Mouse (Mus musculus) layer of hippocampus, adult 11-12 months (tissue): Measurements from ENCODE around the gene Sntb2.
"Not testable (repeated sequence)": the region's sequence is repeated elsewhere in the genome, so short reads cannot be mapped to it uniquely, and the experiment has no call there.

Source experiments
- DNase-seq: peaks from one replicate; pipeline ENCODE4 v3.0.0; 2022; ENCODE audit warnings: low spot score

Sntb2 gene

DNA sequence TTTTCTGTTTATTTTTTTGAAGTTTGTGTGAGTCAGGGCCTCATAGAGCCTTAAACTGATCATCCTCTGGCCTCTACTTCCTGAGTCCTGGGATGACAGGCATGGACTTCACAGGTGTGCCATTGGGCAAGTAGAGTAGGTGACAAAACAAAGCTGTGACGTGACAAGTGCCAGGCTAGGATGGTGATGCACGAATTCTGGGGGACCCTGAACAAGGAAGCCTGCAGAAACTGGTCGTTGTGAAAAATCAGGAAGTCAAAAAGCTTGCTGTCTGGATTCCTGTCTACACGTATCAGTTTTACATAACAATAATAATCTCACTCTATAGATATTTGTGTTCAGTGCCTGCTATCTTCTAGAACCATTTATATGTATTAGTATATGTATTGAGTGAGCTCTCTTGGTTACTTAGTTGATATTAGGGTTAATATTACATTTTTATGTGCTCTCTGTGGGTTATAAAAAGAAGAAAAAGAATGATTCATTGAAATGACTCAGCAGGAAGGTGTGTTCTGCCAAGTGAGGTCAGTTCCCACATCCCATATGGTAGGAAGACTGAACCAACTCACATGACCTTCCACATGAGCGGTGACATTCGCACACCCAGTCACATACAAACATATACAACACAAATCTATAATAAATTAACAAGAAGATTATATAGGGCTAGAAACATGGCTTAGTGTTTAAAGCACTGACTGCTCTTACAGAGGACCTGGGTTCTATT is 37.2 kb downstream of the Sntb2 start:
- no peak for DNase-seq

DNA sequence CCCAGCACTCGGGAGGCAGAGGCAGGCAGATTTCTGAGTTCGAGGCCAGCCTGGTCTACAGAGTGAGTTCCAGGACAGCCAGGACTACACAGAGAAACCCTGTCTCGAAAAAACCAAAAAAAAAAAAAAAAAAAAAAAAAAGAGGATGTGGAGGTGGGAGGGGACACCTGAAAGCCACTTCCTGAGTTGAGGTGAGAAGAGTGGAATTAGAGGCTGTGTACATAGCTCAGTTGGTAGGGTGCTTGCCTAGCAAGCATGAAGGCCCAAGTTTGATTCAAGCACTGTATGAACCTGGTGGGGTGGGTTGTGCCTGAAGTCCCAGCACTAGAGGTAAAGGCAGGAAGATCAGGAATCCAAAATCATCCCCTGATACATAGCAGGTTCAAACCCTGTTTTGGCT is 38.0 kb downstream of the Sntb2 start:
- DNase-seq, result not testable (repeated sequence)

DNA sequence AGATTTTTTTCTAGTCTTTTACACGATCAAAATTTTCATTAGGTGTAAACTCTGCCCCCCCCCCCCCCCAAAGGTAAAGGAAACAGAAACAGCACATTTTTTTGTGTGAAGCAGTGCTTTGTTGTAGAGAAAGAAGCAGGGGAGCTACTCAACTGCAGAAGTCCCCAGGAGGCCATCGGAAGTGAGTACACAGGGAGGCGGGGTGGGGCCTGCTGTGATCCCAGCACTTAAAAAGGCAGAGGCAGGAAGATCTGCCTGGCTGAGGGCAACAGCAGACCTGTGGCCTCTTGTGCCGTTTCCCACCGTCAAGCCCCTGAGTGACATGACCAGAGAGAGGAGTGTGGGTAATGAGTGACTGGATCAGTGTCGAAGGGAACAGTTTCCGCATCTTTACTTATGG is 39.2 kb downstream of the Sntb2 start:
- DNase-seq, result no peak

DNA sequence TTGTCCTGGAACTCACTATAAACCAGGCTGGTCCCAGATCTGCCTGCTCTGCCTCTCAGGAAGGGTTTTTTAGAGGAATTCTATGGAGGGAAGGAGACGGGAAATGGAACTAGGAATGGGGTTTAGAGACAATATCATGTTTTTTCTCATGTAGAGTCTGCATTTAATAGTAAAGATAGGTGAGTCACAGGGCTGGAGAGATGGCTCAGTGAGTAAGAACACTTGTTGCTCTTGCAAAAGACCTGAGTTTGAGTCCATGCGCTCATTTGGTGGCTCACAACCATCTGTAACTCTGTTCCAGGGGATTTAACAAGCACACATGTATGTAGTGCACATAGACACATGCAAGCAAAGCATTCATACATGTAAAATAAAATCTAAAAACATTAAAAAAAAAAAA is 40.2 kb downstream of the Sntb2 start:
- DNase-seq, result no peak

DNA sequence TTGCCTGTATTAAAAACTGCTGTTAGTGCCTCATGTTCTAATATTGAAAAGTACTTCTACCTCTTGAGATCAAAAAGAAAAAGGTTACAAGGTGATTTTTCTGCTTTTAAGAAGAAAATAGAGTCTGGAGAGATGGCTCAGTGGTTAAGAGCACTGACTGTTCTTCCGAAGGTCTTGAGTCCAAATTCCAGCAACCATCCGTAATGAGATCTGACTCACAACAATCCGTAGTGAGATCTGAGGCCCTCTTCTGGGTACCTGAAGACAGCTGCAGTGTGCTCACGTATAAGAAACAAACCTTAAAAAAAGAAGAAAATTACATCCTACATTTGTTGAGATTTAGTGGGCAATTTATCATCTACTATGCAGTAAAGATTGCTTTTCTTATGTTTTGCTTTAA is 40.9 kb downstream of the Sntb2 start:
- DNase-seq, result no peak

DNA sequence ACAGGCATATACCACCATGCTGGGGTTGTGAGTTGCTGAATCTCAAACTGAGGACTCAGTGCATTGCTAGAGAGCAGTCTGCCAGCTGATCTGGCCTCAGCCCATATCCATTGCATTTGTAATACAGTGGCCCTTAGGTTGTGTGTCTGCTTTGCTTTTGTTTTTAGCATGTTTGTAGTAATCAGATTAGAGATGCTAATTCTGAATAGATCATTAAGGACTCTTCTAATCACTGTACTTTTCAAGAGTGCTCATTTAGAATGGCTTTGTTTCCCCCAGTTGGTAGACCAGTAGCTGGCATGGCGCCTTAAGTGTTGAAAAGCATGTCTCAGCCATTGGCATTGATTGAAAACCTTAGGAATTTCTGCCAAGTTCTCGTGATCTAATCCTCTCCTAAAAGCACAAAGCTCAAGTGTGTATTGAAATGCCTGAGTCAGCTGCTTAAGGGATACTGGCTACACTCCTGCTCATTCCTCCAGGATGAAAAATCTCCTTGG is 43.3 kb downstream of the Sntb2 start:
- peak; percentile 55 for DNase-seq

DNA sequence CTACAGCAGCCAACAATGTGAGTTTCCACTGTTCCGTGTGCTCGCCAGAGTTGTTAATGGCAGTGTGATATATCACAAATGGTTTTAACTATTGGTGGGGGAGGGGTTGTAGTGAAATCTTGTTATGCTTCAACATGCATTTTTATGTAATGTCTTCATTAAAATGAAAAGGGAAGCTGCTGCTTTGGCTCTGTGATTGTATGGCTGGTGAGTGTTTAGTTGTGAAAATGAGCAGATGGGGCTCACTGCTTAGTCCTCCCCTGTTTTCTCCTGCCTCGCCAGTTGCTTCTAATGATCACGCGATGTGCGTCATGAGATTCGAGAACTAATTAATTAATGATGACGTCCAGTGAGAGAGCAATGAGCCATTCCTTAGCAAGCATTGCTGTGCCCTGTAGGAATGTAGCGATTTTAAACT is 49.9 kb downstream of the Sntb2 start:
- peak; percentile 36 for DNase-seq

DNA sequence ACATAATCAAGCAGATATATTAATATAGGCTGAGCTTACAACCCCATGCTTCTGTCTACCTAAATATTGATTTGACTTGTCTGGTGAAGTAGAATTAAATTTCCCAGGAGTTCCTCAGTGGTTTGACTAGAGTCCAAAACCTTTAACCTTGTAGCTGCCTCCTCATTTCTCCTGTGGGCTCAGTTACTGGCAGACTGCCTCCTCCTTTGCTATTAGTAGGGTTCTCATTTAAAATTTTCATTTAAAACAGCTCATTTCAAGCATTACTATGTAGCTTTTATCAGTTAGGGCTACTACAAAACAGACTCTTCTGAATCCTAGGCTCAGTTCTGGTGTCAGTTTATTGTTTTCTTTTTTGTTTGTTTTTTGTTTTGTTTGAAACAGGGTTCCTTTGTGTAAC is 50.4 kb downstream of the Sntb2 start:
- no peak for DNase-seq

DNA sequence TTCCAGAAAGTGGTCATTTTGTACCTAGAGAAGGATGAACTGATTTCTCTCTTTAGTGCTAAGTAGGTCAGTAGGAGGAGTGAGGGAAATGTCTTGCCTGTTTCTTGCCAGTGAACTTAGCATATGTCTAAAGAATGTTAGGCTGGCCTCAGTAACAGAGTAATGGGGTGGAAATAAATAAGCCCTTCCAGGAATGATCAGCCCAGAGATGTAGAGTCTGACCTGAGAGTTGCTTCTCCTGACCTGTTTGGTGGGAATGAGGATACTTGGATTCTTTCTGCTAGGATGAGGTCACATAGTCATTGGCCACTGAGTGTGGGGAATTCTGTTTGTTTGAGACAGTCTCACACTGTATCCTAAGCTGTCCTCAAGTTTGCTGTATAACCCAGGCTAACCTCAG is 52.0 kb downstream of the Sntb2 start:
- no peak for DNase-seq

DNA sequence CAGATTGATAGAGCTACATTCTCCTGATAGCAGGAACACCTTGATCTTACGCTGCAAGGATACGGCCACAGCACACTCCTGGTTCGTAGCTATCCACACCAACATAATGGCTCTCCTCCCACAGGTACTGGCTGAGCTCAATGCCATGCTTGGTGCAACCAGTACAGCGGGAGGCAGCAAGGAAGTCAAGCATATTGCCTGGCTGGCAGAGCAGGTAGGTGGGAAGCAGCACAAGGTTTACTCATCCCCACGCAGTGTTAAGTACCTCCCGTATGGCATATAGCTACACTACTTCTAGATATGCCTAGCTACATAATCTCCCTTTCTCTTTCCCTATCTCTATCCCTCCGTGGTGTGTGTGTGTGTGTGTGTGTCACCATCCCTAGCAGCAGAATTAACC is 55.8 kb downstream of the Sntb2 start:
- DNase-seq, result peak; percentile 28

DNA sequence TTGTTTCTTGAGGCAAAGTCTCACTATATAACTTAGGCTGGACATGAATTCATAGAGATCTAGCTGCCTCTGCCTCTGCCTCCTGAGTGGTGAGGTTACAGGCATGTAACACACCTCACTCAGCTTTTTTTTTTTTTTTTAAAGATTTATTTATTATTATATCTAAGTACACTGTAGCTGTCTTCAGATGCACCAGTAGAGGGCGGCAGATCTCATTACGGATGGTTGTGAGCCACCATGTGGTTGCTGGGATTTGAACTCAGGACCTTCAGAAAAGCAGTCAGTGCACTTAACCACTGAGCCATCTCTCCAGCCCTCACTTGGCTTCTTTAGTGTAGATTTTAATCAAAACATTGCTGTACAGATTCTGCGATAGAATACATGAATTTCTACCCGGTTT is 60.8 kb downstream of the Sntb2 start:
- DNase-seq, result not testable (repeated sequence)

DNA sequence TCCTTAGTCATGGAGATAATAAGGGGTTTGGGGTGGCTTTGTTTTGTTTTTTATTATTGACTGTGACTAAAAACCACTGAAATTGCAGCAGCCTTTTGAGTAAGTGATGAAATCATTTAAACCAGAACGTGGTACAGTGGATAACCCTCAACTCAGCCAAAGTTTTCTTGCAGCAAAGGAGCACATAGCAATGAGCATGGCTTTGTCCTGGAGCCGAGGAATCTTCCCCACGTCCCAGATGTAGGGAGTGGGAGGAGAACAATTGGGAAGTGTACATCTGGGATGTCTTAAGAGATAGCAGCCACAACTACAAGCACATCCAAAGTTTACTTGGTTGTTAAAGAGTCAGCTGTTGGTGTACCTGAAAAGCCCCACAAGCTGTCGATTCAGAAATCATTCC is 61.9 kb downstream of the Sntb2 start:
- DNase-seq, result no peak

DNA sequence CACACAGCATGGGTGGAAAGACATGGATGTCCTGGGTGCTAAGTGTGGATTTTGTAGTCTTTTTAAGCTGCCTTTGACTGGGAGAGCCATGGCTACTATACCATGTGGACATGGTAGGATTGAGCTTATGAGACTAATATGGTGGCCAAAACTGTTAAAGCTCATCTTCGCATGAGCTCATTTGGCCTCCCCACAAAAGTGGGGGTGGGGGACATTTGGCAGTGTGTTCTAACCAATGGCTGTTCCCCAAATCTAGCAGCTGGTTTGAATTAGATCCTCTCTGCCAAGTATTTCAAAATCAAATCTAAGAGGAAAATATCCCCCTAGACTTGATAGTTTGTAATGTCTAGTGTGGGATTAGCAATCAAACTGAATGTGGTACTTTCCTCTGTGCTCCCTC is 63.5 kb downstream of the Sntb2 start:
- peak; percentile 67 for DNase-seq

DNA sequence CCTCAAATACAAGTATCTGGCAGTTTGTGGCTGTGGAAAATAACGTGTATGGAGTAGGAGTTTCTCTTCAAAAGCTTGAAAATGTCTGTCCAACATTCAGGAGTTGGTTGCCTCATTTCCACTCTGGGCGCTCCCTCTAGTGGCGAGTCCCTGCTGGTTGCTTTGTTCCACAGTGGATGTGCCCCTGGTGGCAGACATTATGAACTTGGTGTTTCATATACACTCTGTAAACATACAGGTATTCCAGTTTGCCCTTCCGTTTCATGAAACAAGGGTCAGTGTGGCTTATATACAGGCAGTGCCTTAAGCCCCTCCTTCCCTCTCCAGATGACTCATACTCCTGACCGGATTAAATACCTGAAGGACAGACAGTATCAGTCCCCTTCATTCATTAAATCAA is 67.0 kb downstream of the Sntb2 start:
- peak; percentile 92 for DNase-seq

DNA sequence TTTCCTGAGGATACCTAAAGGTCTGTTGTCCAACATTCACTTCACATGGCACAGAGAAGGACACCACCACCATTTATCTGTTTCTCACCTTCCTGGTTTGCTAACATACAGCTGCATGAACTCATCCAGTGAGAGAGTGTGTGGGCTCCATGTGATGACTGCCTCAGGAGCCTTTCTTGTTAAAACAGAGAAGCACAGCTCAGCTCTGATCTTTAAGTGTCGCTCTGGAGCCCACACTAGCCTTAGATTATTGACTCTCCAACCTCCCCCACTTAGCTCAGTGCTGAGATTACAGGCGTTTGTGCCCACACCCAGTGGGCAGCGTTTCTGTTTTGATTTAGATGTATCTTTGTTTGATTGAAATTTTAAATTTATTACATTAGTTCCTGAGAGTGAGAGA is 72.2 kb downstream of the Sntb2 start:
- DNase-seq, result no peak

DNA sequence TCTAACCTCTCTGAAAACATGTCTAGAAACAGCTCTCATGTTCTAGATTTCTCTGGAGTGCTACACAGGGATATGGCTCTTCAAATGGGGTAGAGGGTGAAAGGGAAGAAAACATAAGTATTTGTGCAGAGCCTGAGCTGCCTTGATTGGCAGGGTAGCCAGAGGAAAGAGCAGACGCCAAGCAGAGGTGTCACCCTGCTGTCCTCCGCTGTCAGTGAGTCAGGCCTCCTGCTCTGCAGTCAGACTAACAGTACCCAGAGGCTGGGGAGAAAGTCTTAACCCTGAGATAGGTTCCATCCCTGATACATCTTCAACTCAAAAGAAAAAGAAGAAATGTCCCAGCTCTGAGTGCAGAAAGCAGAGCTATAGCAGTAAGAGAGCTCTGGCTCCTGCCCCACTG is 77.1 kb downstream of the Sntb2 start:
- no peak for DNase-seq

DNA sequence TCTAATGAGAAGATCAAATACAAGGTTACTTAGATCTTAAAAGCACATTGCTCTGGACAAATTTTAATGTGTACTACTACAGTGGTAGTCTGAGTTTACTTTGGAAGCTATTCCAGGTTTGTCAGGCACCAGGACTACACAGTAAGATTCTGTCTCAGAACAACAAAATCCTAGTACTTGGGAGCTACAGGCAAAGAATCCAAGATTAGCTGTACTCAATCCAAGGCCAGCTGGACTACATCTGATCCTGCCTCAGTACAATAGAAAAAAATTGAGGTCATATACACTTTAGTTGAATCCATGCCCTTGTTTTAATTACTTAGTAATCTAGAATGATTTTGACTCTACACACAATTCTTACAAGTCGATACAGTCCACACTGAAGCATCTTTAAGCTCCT is 79.4 kb downstream of the Sntb2 start:
- DNase-seq, result no peak

DNA sequence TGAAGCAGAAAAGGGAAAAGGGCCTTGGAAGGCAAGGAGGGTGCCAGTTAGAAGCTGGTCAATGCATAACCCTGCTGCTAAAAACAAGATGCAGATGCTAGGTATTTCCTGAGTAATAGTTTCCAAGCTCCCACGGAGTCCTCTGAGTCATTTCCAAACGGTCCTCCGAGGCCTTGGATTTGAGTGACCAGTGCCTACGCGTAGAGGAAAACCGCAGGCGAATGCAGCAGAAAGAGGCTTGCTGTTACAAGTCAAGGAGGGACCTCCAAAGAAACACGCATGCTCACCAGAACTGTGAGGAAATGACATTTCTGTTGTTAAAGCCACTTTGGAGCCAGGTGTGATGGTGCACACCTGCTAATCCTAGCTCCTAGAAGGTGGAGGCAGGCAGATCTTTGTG is 87.9 kb downstream of the Sntb2 start:
- no peak for DNase-seq

DNA sequence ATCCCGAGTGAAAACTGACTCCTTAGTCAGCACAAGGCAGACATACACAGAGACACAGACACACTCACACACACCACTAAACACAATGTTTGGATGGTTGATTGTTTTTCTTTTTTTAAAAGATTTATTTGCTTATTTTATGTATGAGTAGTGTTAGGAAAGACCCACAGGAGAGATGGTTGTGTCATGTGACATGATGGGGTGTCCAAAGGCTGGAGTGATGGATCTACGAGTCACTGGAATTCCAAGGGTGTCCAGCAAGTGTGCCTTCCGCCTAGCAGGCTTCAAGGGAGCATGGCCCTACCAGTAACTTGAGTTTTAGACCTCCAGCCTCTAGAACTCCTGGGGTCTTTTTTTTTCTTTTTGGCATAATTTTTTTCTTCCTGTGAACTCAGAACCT is 93.8 kb downstream of the Sntb2 start:
- DNase-seq, result no peak

DNA sequence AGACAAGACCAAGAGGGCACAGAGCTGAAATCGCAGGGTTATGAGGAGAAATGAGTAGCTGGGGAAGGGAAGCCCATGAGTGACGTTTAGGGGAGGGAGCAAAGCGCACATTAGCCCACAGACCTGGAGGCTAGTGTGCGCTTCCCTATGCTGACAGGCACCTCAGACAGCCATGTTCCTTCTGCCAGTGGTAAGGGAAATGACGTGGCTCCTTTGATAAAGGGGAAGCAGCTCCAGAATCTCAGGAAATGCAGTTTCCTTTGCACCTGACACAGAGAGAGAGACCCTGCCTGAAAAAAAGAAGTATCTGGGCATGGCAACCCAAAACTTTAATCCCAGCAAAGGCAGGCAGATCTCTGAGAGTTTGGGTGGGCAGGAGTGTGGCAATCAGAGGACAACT is 94.5 kb downstream of the Sntb2 start:
- DNase-seq, result no peak

DNA sequence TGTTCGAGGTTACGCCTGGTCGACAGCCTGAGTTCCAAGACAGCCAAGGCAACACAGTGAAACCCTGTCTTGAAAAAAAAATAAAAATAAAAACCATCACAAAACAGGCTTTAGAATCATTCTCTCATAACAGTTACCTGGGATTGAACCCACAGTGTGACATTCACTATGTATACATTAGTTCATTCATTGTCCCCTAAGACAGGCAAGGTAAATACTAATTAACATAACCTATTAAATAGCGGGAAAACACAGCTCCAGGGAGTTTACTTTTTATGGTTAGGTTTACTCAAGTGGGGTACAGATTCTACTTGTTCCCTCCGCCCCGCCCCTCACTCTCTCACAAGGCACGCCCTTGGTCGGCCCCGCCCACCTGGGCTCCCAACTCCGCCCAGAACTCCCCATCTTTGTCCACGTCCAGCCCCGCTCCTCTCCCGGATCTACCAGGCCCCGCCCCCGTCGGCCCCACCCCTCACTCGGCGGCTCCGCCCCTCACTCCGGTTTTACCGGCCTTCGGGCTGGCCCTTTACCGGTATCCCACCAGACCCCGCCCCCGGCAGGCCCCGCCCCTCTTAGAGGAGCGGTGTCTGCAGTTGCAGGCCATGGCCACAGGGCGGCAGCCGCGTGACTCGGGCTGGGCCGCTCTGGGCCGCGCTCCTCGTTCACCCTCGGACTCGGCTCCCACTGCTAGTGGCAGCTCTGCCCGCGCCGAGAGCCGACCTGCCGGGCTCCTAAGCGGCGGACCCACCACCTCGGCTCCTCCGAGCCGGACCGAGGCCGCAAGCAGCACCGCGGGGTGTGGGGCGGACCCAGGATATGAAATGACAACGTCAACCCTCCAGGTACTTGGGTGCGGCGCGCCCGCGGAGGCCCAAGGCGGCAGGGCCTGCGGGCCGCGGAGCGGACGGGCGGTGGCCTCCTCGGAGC is 95.4 kb downstream of the Sntb2 start, which contains the start of gene Vps4a:
TSS of gene Vps4a (plus strand) at position 573 of the 927 bp plus-strand sequence.
- peak; percentile 96 for DNase-seq

DNA sequence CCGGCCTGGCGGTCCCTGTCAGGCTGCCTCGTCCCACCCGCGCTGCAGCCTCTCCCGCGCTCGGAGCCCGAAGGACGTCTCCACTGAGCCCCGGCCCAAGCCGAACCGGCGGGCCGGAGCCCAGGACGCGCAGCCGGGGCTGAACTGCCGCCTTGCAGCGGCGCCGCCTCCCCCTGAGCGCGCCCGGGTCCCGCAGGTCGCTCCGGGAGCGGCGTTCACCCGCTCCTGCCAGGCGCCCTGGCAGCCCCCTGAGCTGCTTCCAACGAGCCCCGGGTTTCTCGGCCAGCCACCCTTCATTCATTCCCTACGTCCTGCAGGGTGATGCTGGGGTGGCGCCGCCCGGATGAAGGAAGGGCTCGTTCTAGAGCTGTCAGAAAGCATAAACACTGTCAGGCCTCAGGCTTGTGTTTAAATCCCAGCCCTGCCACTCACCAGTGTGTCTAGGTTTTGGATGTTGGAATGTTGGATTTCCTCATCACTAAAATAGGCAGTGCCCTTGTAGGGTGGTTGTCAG is 96.1 kb downstream of the Sntb2 start:
- no peak for DNase-seq

DNA sequence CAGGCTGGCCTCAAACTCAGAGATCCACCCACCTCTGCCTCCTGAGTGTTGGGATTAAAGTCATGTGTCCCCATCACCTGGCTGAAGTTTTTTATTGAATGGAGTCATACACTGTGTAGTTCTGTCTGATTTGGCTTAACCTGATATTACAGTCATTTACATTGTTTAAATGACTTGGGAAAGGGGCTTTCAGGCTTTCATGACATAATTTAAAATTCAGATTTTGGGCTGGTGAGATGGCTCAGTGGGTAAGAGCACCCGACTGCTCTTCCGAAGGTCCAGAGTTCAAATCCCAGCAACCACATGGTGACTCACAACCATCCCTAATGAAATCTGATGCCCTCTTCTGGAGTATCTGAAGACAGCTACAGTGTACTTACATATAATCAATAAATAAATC is 98.1 kb downstream of the Sntb2 start:
- not testable (repeated sequence) for DNase-seq
